ENCODE assay signal across 8 mouse cellular contexts in the genomic region with DNA sequence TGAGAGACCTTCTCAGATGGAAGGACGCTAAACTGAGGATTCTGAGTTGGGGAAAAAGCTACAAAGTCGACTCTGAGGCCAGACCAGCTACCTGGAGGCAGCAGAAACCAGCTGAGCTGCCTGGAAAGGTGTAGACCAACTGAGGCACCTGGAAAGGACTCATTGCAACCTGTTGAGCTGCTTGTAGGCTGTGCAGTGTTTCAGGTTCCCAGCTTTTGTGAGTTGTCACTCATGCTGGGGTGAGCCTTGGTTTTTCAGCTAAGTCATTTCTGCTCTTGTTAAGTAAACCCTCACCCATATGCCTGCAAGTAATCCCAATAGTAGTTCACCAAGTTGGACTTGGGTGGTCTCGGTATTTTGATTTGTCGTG. TPM values are rescaled to one million over a fixed set of nuclear protein-coding genes. Genes with fewer than 3 reads are reported as not detected.
A peak's percentile ranks its signal among the peaks of the same experiment; 100 is the strongest.
DNase-seq lines count a peak whose midpoint lies in the region; ATAC-seq and TF ChIP-seq lines count a peak whose summit lies in the region.

No protein-coding gene starts in this region.

- H3K27ac ChIP-seq in kidney, embryonic 15.5 days, result 0 out of 2 replicates have a peak overlapping the region, but pooled peaks have one; percentile 56
- H3K27ac ChIP-seq in bone marrow macrophage, adult 2 months (ENCODE audit: insufficient read depth, low read depth, low read length), result no peak overlapping the region
- no peak overlapping the region for H3K27ac ChIP-seq in forebrain, embryonic 14.5 days (ENCODE audit: low read depth, low read length)
- H3K27ac ChIP-seq in liver, embryonic 12.5 days, result no peak overlapping the region
- no peak overlapping the region for H3K27ac ChIP-seq in stomach, embryonic 14.5 days (ENCODE audit: low read length)

- H3K4me1 ChIP-seq in kidney, embryonic 15.5 days, result peaks cover 17% of the 10 kb centered on the region
- peaks cover 5% of the 10 kb centered on the region for H3K4me1 ChIP-seq in bone marrow macrophage, adult 2 months (ENCODE audit: control insufficient read depth, insufficient read depth, low read length)
- H3K4me1 ChIP-seq in forebrain, embryonic 14.5 days (ENCODE audit: control insufficient read depth, insufficient read depth, low read length), result peaks cover 10% of the 10 kb centered on the region
- H3K4me1 ChIP-seq in liver, embryonic 12.5 days, result peaks cover 31% of the 10 kb centered on the region
- H3K4me1 ChIP-seq in stomach, embryonic 14.5 days (ENCODE audit: control insufficient read depth, insufficient read depth, low read length), result peaks cover 12% of the 10 kb centered on the region; the same call in 1 of the 2 replicates

- no peak for DNase-seq in kidney, postnatal 10 days
- DNase-seq in forebrain, embryonic 14.5 days (ENCODE audit: low spot score), result no peak
- no peak for DNase-seq in right cerebral cortex, postnatal 14 days
- DNase-seq in frontal cortex, postnatal 10 days (ENCODE audit: low spot score in 2 of 2), result no peak

- peak overlapping the region; percentile 92 for H3K4me3 ChIP-seq in kidney, embryonic 15.5 days (replicated peaks)
- peak overlapping the region; percentile 85 for H3K4me3 ChIP-seq in bone marrow macrophage, adult 2 months (ENCODE audit: insufficient read depth, low read length)
- peak overlapping the region; percentile 87 for H3K4me3 ChIP-seq in forebrain, embryonic 14.5 days (ENCODE audit: low read depth, low read length)
- peak overlapping the region; percentile 94 for H3K4me3 ChIP-seq in liver, embryonic 12.5 days
- peak overlapping the region; percentile 94 for H3K4me3 ChIP-seq in stomach, embryonic 14.5 days (ENCODE audit: low read depth, low read length)

- TF ChIP-seq POLR2A in bone marrow macrophage, adult 2 months (IDR thresholded peaks at IDR 0.05; ENCODE audit: borderline replicate concordance, low read depth, low read length), result no peak

- H3K27me3 ChIP-seq in kidney, embryonic 15.5 days, result no peaks in the 10 kb centered on the region
- H3K27me3 ChIP-seq in forebrain, embryonic 14.5 days (replicated peaks; ENCODE audit: control insufficient read depth, insufficient read depth, low read length), result no peaks in the 10 kb centered on the region
- no peaks in the 10 kb centered on the region for H3K27me3 ChIP-seq in liver, embryonic 12.5 days (replicated peaks)
- no peaks in the 10 kb centered on the region for H3K27me3 ChIP-seq in stomach, embryonic 14.5 days (ENCODE audit: control insufficient read depth, insufficient read depth, low read length)

- peaks cover 12% of the 10 kb centered on the region for H3K36me3 ChIP-seq in kidney, embryonic 15.5 days
- H3K36me3 ChIP-seq in forebrain, embryonic 14.5 days (ENCODE audit: control insufficient read depth, insufficient read depth, low read length), result peaks cover 10% of the 10 kb centered on the region; the same call in 1 of the 2 replicates
- peaks cover 16% of the 10 kb centered on the region for H3K36me3 ChIP-seq in liver, embryonic 12.5 days
- H3K36me3 ChIP-seq in stomach, embryonic 14.5 days (ENCODE audit: control insufficient read depth, insufficient read depth, low read length), result peaks cover 4% of the 10 kb centered on the region; the same call in 1 of the 2 replicates

- H3K9me3 ChIP-seq in kidney, embryonic 15.5 days (replicated peaks), result no peaks in the 10 kb centered on the region
- H3K9me3 ChIP-seq in forebrain, embryonic 14.5 days (replicated peaks; ENCODE audit: control insufficient read depth, low read length), result no peaks in the 10 kb centered on the region
- no peaks in the 10 kb centered on the region for H3K9me3 ChIP-seq in liver, embryonic 12.5 days (replicated peaks)
- H3K9me3 ChIP-seq in stomach, embryonic 14.5 days (ENCODE audit: control insufficient read depth, low read depth, low read length), result no peaks in the 10 kb centered on the region

- H3K4me2 ChIP-seq in kidney, embryonic 15.5 days, result peak overlapping the region; percentile 73
- H3K4me2 ChIP-seq in forebrain, embryonic 14.5 days (ENCODE audit: low read length), result peak overlapping the region; percentile 65
- peak overlapping the region; percentile 80 for H3K4me2 ChIP-seq in liver, embryonic 12.5 days
- H3K4me2 ChIP-seq in stomach, embryonic 14.5 days (replicated peaks; ENCODE audit: low read depth, low read length), result peak overlapping the region; percentile 43

- WGBS in kidney, embryonic 15.5 days, result 23% methylated on average over 4 of the region's 4 CpGs
- 29% methylated on average over 4 of the region's 4 CpGs for WGBS in forebrain, embryonic 14.5 days
- WGBS in liver, embryonic 12.5 days (ENCODE audit: insufficient replicate concordance), result 26% methylated on average over 4 of the region's 4 CpGs
- WGBS in stomach, embryonic 14.5 days, result 25% methylated on average over 4 of the region's 4 CpGs

- TF ChIP-seq CTCF in bone marrow macrophage, adult 2 months (IDR thresholded peaks at IDR 0.05; ENCODE audit: low read depth, low read length), result no peak

- ATAC-seq in kidney, embryonic 15.5 days (replicated peaks; ENCODE audit: low FRiP score), result peak; percentile 30
- ATAC-seq in forebrain, embryonic 14.5 days, result peak; percentile 38
- ATAC-seq in liver, embryonic 12.5 days, result peak; percentile 43
- ATAC-seq in stomach, embryonic 14.5 days (ENCODE audit: insufficient number of reproducible peaks, insufficient read depth, low FRiP score, low read depth), result peak; percentile 31; the same call in 1 of the 2 replicates

- peak overlapping the region; percentile 82 for H3K9ac ChIP-seq in kidney, embryonic 15.5 days
- peak overlapping the region; percentile 81 for H3K9ac ChIP-seq in forebrain, embryonic 14.5 days (ENCODE audit: low read length)
- peak overlapping the region; percentile 95 for H3K9ac ChIP-seq in liver, embryonic 12.5 days
- H3K9ac ChIP-seq in stomach, embryonic 14.5 days (replicated peaks; ENCODE audit: low read depth, low read length), result peak overlapping the region; percentile 76; the same call in 1 of the 2 replicates

RNA-seq across cellular contexts. Expression of a gene that starts 0.5 kb away (rescaled TPM):
- polyA plus RNA-seq in kidney, embryonic 15.5 days (2015; fragmentation: Nextera tagmentation; extraction: Ambion mirVana), result 19.8 and 21.3 TPM in 2 replicates
- polyA plus RNA-seq in bone marrow macrophage, adult 2 months (2012; ENCODE audit: insufficient read depth, insufficient read length, missing spikeins), result 13.1 and 14.2 TPM in 2 replicates
- 30.0 and 31.9 TPM in 2 replicates for polyA plus RNA-seq in forebrain, embryonic 14.5 days (2014; fragmentation: Nextera tagmentation; extraction: Ambion mirVana)
- 8.6 and 9.3 TPM in 2 replicates for polyA plus RNA-seq in liver, embryonic 12.5 days (2016; fragmentation: Nextera tagmentation; extraction: Ambion mirVana)
- 34.5 and 38.2 TPM in 2 replicates for polyA plus RNA-seq in stomach, embryonic 14.5 days (2014; fragmentation: Nextera tagmentation; extraction: Ambion mirVana)
